Mouse (Mus musculus) natural killer cell, adult 2 months (primary cell): ENCODE results near the gene Olfr573-ps1.

Experiments used
- DNase-seq, 2 experiments: peaks; one replicate each; pipeline ENCODE4 v3.0.0; 2022; ENCODE audit warnings: low spot score in 2 of 2

Gene Olfr573-ps1

DNA sequence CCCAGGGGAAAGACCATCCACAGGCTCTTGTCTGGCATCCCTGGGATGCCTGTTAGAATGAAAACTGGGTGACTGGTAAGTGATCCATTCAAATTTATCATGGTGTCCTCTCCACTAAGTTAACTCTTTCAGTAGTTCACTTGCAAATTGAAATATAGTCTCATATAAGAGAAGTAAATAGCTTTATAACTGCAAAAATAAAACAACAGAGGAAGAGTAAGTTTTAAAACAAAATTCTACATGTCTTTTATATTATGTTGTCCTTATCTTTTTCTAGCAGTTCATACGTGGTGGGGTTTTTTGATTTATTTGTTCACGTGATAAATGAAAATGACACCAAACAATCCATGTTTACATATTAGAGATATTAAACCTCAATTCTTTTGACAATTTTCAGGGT lies at the start of gene Olfr573-ps1:
Olfr573-ps1 (minus strand) TSS at position 101 of the 400 bp plus-strand sequence.
- DNase-seq: no peak

DNA sequence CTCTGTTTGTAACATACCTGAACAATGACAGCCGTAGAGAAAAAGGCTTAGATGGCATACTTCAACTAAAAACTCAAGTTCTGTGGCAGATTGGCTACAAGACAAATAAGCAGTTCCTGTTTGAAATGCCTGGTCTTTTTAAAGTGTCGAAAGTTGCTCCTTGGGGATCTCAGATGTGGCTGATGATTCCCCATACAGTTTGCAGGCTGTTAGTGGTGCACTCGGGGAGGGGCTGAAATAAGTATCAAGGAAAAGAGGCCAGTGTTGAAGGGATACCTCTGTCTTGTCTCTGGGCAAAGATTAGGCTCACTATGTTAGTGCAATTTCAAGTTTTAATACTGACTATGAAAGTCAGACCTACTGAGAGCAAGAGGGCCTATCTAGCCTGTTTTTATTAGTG lies 46.8 kb upstream of the Olfr573-ps1 start, which contains the start of gene Olfr578:
Olfr578 (minus strand) TSS at position 101 of the 400 bp plus-strand sequence.
- no peak for DNase-seq

DNA sequence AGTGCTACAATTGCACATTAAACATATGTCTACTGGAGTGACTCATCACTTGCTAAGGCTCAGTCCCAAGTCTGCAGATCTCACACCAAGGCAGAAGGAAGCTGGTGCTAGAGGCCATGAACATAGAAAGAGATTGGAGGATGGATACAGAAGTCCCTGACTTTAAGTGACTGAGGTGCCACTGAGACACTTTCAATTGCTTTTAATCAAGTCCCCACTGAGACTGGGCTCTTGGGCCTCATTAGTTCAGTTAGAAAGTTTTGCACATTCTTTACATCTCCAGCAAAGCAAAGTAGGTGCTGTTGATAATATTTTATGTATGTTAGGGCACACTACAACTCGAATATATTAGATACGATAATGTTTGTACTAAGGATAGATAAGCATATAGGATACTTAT lies 33.5 kb upstream of the Olfr573-ps1 start, which contains the start of gene Olfr577:
Olfr577 (minus strand) TSS at position 101 of the 400 bp plus-strand sequence.
- DNase-seq: no peak

DNA sequence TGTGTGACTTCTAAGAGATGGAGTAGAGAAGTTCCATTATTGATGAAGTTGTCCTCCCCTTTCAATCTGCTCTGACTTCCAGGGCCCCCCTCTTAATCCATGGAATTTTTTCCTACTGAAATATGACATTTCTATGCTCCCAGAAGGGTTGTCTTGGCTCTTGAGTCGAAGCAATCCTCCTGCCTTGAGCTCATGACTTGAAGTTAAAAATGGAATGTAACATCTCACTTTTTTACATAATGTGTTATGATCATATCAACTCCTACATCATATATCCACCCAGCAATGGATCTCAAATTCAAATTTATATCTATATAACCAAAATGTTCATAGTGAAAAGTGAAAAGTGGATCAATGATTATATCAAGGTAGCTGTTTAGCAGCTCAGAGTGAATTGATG lies 32.0 kb upstream of the Olfr573-ps1 start:
- DNase-seq: no peak

DNA sequence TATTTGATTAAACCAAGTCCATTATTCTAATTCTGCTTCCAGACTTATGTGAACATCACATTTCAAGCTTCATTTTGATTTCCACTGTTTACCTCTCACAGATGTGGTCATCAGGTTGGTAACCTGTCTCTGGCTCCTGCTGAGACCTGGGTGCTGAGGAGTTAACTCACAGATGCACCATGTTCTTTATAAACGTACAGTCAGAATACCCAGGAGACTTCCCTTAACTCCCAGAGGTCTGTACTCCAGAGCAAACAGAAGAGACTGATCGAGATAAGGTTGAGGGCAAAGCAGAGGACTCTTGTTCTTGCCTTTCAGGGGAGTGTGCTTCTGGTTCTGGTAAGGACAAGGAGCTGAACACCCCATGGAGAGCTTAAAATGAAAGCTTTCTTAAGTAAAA lies 20.0 kb upstream of the Olfr573-ps1 start, which contains the start of gene Olfr576:
Olfr576 (plus strand) TSS at position 301 of the 400 bp plus-strand sequence.
- no peak for DNase-seq

DNA sequence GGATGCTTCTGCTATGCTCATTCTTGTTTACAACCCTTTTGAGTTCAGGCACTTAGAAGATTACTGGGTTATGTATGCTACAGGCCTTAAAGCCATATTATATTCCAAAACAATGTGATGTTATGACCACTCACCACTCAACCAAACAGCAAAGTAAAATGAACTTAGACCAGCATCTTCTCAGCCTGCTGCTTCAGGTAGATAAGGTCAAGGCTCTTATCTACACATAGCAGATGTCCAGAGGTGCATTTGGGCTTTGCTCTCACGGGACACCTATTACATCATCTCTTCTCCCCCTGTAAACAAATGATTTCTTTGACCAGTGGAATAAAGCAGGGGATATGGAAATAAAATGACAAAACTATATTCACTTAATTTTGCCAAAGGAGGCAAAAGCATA lies 16.2 kb upstream of the Olfr573-ps1 start, which contains the start of gene Olfr575:
Olfr575 (minus strand) TSS at position 183 of the 400 bp plus-strand sequence.
- DNase-seq: no peak

DNA sequence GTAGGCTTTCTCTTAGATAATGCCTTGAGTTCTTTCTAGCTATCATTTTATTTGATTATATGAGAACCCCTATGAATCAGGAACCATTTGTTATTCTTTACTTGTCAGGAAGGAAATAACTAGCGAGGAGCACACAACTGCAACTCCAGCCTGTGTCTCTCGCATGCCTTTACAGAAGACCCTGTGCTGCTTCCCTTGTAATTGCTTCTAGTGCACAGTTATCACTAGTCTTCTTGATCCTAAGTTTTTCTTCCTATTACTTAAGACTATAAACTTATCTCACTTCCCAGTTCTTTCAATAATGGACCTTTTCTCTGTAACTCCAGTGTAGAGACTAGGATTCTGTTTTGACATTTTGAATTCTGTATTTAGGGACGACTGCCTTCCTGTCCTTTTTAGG lies 15.8 kb upstream of the Olfr573-ps1 start:
- no peak for DNase-seq

DNA sequence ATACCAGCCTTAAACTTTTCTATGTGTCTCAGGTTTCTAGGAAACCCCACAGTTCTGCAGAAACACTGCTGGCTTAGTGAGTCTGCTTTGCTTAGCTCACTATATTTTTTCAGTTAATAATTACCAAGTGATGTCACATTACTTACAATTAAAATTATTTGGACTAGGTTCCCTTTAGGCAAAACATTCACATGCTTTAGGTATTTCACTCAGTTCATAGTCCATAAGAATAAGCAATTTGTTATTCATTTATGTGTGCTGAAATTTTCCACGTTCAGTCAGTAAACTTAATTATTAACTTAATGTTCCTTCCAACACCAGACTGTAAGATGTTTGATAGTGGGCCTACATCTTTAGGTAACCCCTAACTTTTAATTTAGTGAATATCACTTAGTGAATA lies 8.4 kb upstream of the Olfr573-ps1 start:
- no peak for DNase-seq

DNA sequence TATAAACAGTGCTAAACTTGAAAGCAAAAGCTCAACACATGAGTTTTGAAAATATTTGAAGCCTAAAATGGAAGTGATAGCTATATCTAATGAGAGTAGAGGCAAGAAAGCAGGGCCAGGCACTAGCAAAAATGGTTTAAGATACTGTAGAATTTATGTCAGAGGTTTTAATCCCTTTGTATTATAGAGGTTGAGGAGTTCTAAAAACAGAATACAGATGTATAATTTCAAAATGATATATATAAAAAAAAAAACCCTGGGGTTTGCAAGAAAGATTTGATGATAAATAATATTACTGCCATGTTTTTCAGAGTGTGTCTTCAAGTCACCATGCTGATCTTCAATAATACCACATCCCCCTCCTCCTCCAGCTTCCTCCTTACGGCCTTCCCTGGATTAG lies 5.8 kb upstream of the Olfr573-ps1 start, which contains the start of gene Olfr574:
Olfr574 (plus strand) TSS at position 301 of the 400 bp plus-strand sequence.
- DNase-seq: no peak

DNA sequence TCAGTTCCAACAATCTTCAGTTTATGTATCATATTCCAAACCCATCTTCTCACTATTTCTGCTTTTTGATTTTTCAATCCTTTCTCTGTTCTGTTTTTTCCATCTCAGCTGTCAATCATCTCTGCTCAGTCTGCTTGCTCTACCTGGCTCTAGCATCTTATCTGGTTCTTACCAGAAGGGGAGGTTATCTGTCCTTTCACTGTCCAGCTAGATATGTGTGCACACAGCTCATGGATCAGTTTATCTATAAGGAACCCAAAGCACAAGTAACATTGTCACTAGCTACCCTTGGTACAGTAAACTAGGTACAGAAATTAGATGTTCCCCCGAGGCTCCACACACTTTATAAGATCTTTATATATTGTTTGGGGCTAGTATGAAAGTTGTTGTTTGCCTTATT lies 1.0 kb upstream of the Olfr573-ps1 start:
- DNase-seq: no peak

DNA sequence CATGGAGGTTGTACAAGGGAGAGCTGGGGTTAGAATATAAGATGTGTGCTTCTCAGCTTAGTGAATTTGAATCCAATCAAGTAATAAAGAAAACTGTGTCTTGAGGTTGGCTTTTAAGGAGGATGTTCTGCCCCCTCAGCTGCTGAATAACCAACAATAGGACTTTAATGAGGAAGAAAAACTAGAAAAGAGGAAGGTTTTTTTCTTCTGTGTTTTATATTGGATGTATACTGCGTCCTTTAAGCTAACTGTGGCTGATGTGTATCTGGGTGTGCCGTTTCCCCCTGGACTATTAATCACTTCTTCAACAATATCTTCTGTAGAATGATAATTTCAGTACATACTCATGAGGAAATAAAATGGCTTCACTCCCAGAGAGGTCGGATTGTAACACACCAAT lies 15.3 kb downstream of the Olfr573-ps1 start:
- DNase-seq: no peak

DNA sequence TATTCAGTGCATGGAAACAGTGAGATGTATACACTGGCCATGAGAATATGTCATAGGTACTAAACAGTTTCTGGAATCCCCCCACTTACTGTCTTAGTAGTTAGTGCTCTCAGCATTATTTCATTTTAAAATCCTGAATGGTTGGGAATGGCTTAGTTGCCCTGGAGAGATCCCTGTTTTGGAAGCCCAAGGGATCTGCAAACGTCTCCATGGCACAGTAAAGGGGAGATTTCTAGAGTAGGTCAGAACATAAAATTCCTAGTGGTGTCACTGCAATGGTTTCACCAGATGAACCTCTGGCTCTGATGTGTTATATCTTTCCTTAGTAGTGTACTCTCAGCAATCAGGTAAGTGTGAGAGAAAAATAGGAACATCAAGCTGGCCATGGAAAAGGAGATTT lies 18.3 kb downstream of the Olfr573-ps1 start, which contains the start of gene Olfr572:
Olfr572 (plus strand) TSS at position 301 of the 400 bp plus-strand sequence.
- DNase-seq: no peak

DNA sequence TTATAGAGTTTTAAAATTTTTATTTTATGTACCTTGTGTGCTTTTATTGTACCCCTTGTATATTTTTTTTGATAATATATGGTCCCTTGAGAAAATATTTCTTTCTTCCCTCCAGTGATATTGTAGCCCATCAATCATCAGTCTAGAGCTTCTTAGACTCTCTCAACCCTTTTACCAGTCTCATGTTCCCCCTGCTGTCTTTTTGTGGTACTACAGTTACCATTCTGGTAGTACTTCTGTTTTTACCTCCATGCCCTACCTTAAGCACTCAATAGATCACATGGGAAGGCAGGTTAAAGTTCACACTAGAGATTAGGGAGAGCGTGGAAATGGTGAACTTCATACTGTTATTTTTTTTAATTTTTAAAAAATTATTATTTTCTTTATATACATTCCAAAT lies 22.7 kb downstream of the Olfr573-ps1 start:
- DNase-seq: no peak

DNA sequence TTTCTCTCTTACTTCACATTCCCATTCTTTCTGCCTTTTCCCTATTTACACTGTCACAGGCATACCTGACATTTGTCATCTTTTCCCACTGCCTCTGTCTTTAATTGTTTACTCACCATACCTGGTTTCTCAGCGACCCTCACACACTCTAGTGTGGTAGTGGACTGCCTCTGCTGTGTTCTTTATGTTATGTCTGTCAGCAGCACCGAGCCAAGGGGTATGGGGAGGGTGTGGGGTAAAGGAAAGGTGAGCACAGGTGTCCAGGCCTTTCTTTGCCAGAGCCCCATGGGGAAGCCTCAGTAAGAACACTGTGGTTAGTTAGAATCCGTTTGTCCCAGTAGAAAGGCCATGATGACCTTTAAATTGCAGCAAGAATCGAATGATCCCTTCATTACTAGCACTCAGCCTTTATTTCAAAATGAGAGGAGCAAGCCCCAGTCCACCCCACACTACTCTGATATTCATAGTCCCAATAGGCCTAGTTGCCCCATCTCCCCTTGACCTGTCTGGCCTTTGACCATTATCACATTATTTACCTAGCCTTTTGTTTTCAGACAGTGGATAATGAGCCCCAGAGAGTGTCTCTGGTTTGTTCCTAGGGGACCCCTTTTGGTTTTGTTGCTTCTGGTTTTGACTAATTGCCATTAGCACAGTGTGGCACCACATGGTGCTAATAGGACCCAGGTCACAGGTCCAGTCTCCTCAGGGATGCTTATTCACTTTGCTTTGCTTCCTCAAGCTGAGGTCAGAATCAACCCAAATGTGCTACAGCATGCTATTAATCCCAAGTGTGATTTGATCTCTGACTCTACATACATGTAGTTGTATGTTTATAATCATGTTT lies 25.1 kb downstream of the Olfr573-ps1 start, which contains the start of gene Olfr571:
Olfr571 (minus strand) TSS at position 505 of the 844 bp plus-strand sequence.
- DNase-seq: no peak

DNA sequence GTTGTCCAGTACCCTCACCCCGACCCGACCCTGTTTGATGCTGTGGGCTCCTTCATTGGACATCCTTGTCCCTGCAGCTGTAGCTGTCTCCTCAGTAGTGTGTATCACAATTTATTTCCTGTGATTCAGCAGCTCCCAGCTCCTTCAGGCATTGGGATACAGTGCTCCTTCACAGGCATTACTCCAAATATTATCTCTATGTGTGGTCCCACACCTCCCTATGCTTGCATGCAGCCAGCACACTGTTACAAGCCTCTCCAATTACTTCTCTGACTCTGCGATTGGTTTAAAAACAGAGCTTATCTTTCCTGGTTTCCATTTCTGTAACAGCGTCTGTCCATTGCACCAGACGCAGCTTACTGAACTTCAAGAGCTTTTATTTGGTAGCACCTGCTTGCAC lies 26.0 kb downstream of the Olfr573-ps1 start:
- DNase-seq: no peak

DNA sequence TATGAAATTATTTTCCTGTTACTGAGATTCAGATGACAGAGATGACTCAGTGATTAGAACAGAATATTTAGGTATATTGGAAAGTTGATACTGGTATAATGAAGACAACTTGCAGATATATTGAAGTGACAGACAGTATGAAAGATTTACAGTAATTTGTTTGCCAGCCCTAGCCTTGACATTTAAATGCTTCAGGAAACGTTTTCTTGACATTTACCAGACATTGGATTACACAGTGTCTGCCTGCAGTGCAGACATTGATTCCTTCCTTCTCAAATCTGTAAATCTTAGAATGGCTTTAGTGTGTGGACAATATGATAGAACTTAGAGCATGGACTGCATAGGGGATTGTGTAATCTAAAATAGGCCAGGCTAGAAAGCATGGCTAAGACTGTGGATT lies 27.1 kb downstream of the Olfr573-ps1 start:
- DNase-seq: no peak
